In genomic region chr19:5272326-5272795, GRCm38 (mm10) we compare ENCODE assay signal across 8 mouse cellular contexts. TPM values are rescaled to one million over a fixed set of nuclear protein-coding genes. Genes with fewer than 3 reads are reported as not detected.
A peak's percentile ranks its signal among the peaks of the same experiment; 100 is the strongest.
DNase-seq lines count a peak whose midpoint lies in the region; ATAC-seq and TF ChIP-seq lines count a peak whose summit lies in the region.

No protein-coding gene starts in this region.

- H3K4me2 ChIP-seq in embryonic facial prominence, embryonic 11.5 days (ENCODE audit: low read depth, low read length): peak overlapping the region; percentile 78
- H3K4me2 ChIP-seq in liver, postnatal 0 days (ENCODE audit: low read depth, low read length): peak overlapping the region; percentile 100

- no peaks in the 10 kb centered on the region for H3K27me3 ChIP-seq in embryonic facial prominence, embryonic 11.5 days (ENCODE audit: control insufficient read depth, insufficient read depth, low read length)
- H3K27me3 ChIP-seq in heart, embryonic 10.5 days (ENCODE audit: insufficient read depth, poor library complexity, severe bottlenecking): no peaks in the 10 kb centered on the region
- no peaks in the 10 kb centered on the region for H3K27me3 ChIP-seq in liver, postnatal 0 days (ENCODE audit: insufficient read depth, low read length)

- no peak for TF ChIP-seq EP300 in liver, postnatal 0 days (IDR thresholded peaks at IDR 0.05; ENCODE audit: low read depth)

- peak overlapping the region; percentile 75 for H3K27ac ChIP-seq in embryonic facial prominence, embryonic 11.5 days (replicated peaks; ENCODE audit: low read depth, low read length)
- H3K27ac ChIP-seq in heart, embryonic 10.5 days: peak overlapping the region; percentile 96
- peak overlapping the region; percentile 88 for H3K27ac ChIP-seq in liver, postnatal 0 days (ENCODE audit: low read depth)

- WGBS in embryonic facial prominence, embryonic 11.5 days: 0% methylated on average over 24 of the region's 30 CpGs
- WGBS in heart, embryonic 10.5 days: under 1% methylated on average over 27 of the region's 30 CpGs
- 1% methylated on average over 22 of the region's 30 CpGs for WGBS in liver, postnatal 0 days (ENCODE audit: insufficient replicate concordance)

- DNase-seq in 3T3-L1 (ENCODE audit: low read depth, low spot score): peak; percentile 26
- peak; percentile 71 for DNase-seq in adrenal gland, adult 2 months
- peak; percentile 58 for DNase-seq in embryonic facial prominence, embryonic 11.5 days (ENCODE audit: low spot score)
- DNase-seq in heart, embryonic 10.5 days (ENCODE audit: low spot score): peak; percentile 83
- peak; percentile 24 for DNase-seq in kidney, adult 9 months
- DNase-seq in liver, postnatal 0 days: peak; percentile 41
- DNase-seq in ovary, adult 18-20 months (ENCODE audit: low spot score): peak; percentile 36
- peak; percentile 56 for DNase-seq in urinary bladder, adult 2 months (ENCODE audit: low spot score)

- peak overlapping the region; percentile 93 for H3K9ac ChIP-seq in embryonic facial prominence, embryonic 11.5 days (replicated peaks; ENCODE audit: low read length)
- H3K9ac ChIP-seq in liver, postnatal 0 days (replicated peaks): peak overlapping the region; percentile 89

- peaks cover 10% of the 10 kb centered on the region for H3K36me3 ChIP-seq in embryonic facial prominence, embryonic 11.5 days (replicated peaks; ENCODE audit: control insufficient read depth, insufficient read depth, low read depth, low read length)
- H3K36me3 ChIP-seq in heart, embryonic 10.5 days: peaks cover 35% of the 10 kb centered on the region
- H3K36me3 ChIP-seq in liver, postnatal 0 days (replicated peaks; ENCODE audit: insufficient read depth, low read length): peaks cover 31% of the 10 kb centered on the region

- H3K9me3 ChIP-seq in embryonic facial prominence, embryonic 11.5 days (replicated peaks; ENCODE audit: control insufficient read depth, low read length): no peaks in the 10 kb centered on the region
- no peaks in the 10 kb centered on the region for H3K9me3 ChIP-seq in heart, embryonic 10.5 days
- no peaks in the 10 kb centered on the region for H3K9me3 ChIP-seq in liver, postnatal 0 days (ENCODE audit: low read length)

- ATAC-seq in embryonic facial prominence, embryonic 11.5 days (replicated peaks; ENCODE audit: insufficient number of reproducible peaks, low FRiP score, low TSS enrichment, low read depth): peak; percentile 73
- ATAC-seq in liver, postnatal 0 days: peak; percentile 22; the same call in 1 of the 2 replicates

- peak overlapping the region; percentile 71 for H3K4me3 ChIP-seq in embryonic facial prominence, embryonic 11.5 days (ENCODE audit: low read depth, low read length)
- peak overlapping the region; percentile 79 for H3K4me3 ChIP-seq in heart, embryonic 10.5 days
- peak overlapping the region; percentile 93 for H3K4me3 ChIP-seq in liver, postnatal 0 days (ENCODE audit: low read depth, low read length)

- no peak for TF ChIP-seq CTCF in liver, postnatal 0 days (IDR thresholded peaks at IDR 0.05; ENCODE audit: low read depth)

- H3K4me1 ChIP-seq in embryonic facial prominence, embryonic 11.5 days (ENCODE audit: control insufficient read depth, insufficient read depth, low read length): no peaks in the 10 kb centered on the region
- peaks cover 51% of the 10 kb centered on the region for H3K4me1 ChIP-seq in heart, embryonic 10.5 days
- peaks cover 41% of the 10 kb centered on the region for H3K4me1 ChIP-seq in liver, postnatal 0 days (ENCODE audit: insufficient read depth)

RNA-seq across cellular contexts. Expression of gene Pacs1, which starts 0.6 kb away (rescaled TPM):
- total RNA-seq in adrenal gland, adult 2 months (2021): 10 to 100 TPM; 18.4 to 18.9 TPM
- polyA plus RNA-seq in adrenal gland, adult 2 months (2012; rRNA removed): 34.1 and 39.9 TPM in 2 replicates
- 24.4 and 28.4 TPM in 2 replicates for polyA plus RNA-seq in embryonic facial prominence, embryonic 11.5 days (2014; fragmentation: Nextera tagmentation; extraction: Ambion mirVana)
- polyA plus RNA-seq in heart, embryonic 10.5 days (2016; fragmentation: Nextera tagmentation; extraction: Ambion mirVana): 23.1 and 23.4 TPM in 2 replicates
- 2.6 and 3.3 TPM in 2 replicates for polyA plus RNA-seq in liver, postnatal 0 days (2015; fragmentation: Nextera tagmentation; extraction: Ambion mirVana)
- 16.3 and 22.6 TPM in 2 replicates for polyA plus RNA-seq in urinary bladder, adult 2 months (2012; rRNA removed)

RNA-seq across cellular contexts. Expression of gene Sf3b2, which starts 22.9 kb away (rescaled TPM):
- total RNA-seq in adrenal gland, adult 2 months (2021): 100 to 1,000 TPM; 165 to 171 TPM
- 161 and 235 TPM in 2 replicates for polyA plus RNA-seq in adrenal gland, adult 2 months (2012; rRNA removed)
- polyA plus RNA-seq in embryonic facial prominence, embryonic 11.5 days (2014; fragmentation: Nextera tagmentation; extraction: Ambion mirVana): 375 and 387 TPM in 2 replicates
- 261 and 313 TPM in 2 replicates for polyA plus RNA-seq in heart, embryonic 10.5 days (2016; fragmentation: Nextera tagmentation; extraction: Ambion mirVana)
- polyA plus RNA-seq in liver, postnatal 0 days (2015; fragmentation: Nextera tagmentation; extraction: Ambion mirVana): 80.7 and 93.7 TPM in 2 replicates
- 97.3 and 108 TPM in 2 replicates for polyA plus RNA-seq in urinary bladder, adult 2 months (2012; rRNA removed)

RNA-seq across cellular contexts. Expression of gene Gal3st3, which starts 25.8 kb away (rescaled TPM):
- under 1 TPM; 0.12 to 0.21 TPM for total RNA-seq in adrenal gland, adult 2 months (2021)
- 0.27 and 0.73 TPM in 2 replicates for polyA plus RNA-seq in adrenal gland, adult 2 months (2012; rRNA removed)
- 8.5 and 11.3 TPM in 2 replicates for polyA plus RNA-seq in embryonic facial prominence, embryonic 11.5 days (2014; fragmentation: Nextera tagmentation; extraction: Ambion mirVana)
- polyA plus RNA-seq in heart, embryonic 10.5 days (2016; fragmentation: Nextera tagmentation; extraction: Ambion mirVana): 2.8 and 4.5 TPM in 2 replicates
- not detected in 2 replicates for polyA plus RNA-seq in liver, postnatal 0 days (2015; fragmentation: Nextera tagmentation; extraction: Ambion mirVana)
- 0.03 and 0.04 TPM in 2 replicates for polyA plus RNA-seq in urinary bladder, adult 2 months (2012; rRNA removed)

Comparison
In these comparisons a context has a peak if more than half of its experiments do, and no peak if none do; other contexts are left out.
1. Peak in every context shown above with its lines: DNase-seq, ATAC-seq, H3K4me3 ChIP-seq and H3K27ac ChIP-seq.
2. DNase-seq: peak in every context shown above with its lines; median percentile 83 in heart, embryonic 10.5 days; 71 in adrenal gland, adult 2 months; 58 in embryonic facial prominence, embryonic 11.5 days; 56 in urinary bladder, adult 2 months; 41 in liver, postnatal 0 days; 36 in ovary, adult 18-20 months; 26 in 3T3-L1; 24 in kidney, adult 9 months.